13 mouse cellular contexts compared by ENCODE assay signal in the genomic region with DNA sequence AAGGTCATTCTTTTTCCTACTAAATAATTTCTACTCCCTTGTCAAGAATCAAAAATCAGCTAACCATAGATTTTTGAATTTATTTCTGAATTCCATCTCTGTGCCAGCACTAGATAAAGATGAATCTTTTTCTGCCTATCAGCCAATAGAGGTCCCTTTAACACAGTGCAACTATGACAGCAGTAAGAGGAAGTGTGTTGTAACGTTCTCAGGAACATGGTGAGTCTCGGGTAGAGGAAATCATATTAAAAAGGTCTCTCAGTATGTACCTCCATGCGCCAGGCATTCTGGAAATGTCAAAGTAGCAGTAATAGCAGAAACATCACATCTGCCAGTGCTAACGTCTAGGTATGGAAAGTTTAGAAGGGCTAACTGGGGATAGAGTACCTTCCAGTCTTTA. TPM values are rescaled to one million over a fixed set of nuclear protein-coding genes. Genes with fewer than 3 reads are reported as not detected.
"Had no signal": no experiment of that assay in that cellular context is flagged by ENCODE, and none has a peak within 500 bp of the region (broad histone marks: within the 10 kb centered on the region; RNA-seq: fewer than 3 reads in every experiment).

No protein-coding gene starts in this region.

- H3K27ac ChIP-seq: left cerebral cortex, adult 2 months; limb, embryonic 15.5 days; liver, embryonic 13.5 days; lung, embryonic 15.5 days; macrophage; midbrain, embryonic 15.5 days; neural tube, embryonic 13.5 days had no signal

- H3K9ac ChIP-seq: limb, embryonic 15.5 days; liver, embryonic 13.5 days; liver, postnatal 0 days; lung, embryonic 15.5 days; midbrain, embryonic 15.5 days; neural tube, embryonic 13.5 days had no signal

- DNase-seq: kidney, adult 8-10 months; kidney, postnatal 25 days; liver, embryonic 13.5 days; liver, postnatal 0 days; lung, postnatal 14 days; right cerebral cortex, postnatal 14 days; thymus, postnatal 4 days had no signal

- H3K36me3 ChIP-seq: liver, embryonic 13.5 days; lung, embryonic 15.5 days; midbrain, embryonic 15.5 days had no signal

- H3K27me3 ChIP-seq: limb, embryonic 15.5 days; liver, embryonic 13.5 days; lung, embryonic 15.5 days; midbrain, embryonic 15.5 days; neural tube, embryonic 13.5 days had no signal

- H3K4me3 ChIP-seq: left cerebral cortex, adult 2 months; limb, embryonic 15.5 days; liver, embryonic 13.5 days; lung, embryonic 15.5 days; midbrain, embryonic 15.5 days; neural tube, embryonic 13.5 days had no signal

- H3K4me1 ChIP-seq: limb, embryonic 15.5 days; lung, embryonic 15.5 days; midbrain, embryonic 15.5 days; neural tube, embryonic 13.5 days had no signal

- H3K9me3 ChIP-seq: limb, embryonic 15.5 days; liver, embryonic 13.5 days; lung, embryonic 15.5 days; midbrain, embryonic 15.5 days; neural tube, embryonic 13.5 days had no signal

- H3K4me2 ChIP-seq: limb, embryonic 15.5 days; liver, embryonic 13.5 days; lung, embryonic 15.5 days; midbrain, embryonic 15.5 days; neural tube, embryonic 13.5 days had no signal

- ATAC-seq: liver, postnatal 0 days; midbrain, embryonic 15.5 days had no signal

RNA-seq across cellular contexts. Expression of gene Slc26a1, which starts 39.2 kb away (rescaled TPM):
- polyA plus RNA-seq: macrophage had no signal
